Mouse (Mus musculus) erythroblast, embryonic 14.5 days (primary cell): ENCODE results near the gene Nadk. TPM values are rescaled to one million over a fixed set of nuclear protein-coding genes. Genes with fewer than 3 reads are reported as not detected.

Source experiments
- H3K27me3 ChIP-seq: 2 replicates; pipeline ENCODE4 v1.6.1; 2012; ENCODE audit warnings: inconsistent platforms; ENCODE audit not compliant: control insufficient read depth
- H3K36me3 ChIP-seq: 2 replicates; pipeline ENCODE4 v1.6.1; 2012; ENCODE audit warnings: mild to moderate bottlenecking, inconsistent platforms; ENCODE audit not compliant: control insufficient read depth
- H3K4me1 ChIP-seq: 2 replicates; pipeline ENCODE4 v1.6.1; 2012; ENCODE audit warnings: inconsistent platforms; ENCODE audit not compliant: control insufficient read depth
- H3K4me3 ChIP-seq: replicated peaks from 2 replicates; pipeline ENCODE3; 2012; ENCODE audit warnings: moderate library complexity, mild to moderate bottlenecking, inconsistent platforms
- H3K9me3 ChIP-seq: 2 replicates; pipeline ENCODE4 v1.6.1; 2012; ENCODE audit warnings: low read length, inconsistent platforms, mixed read lengths; ENCODE audit not compliant: control insufficient read depth
- GATA1 ChIP-seq: IDR thresholded peaks from 2 replicates; pipeline ENCODE4 v1.6.1; 2012; ENCODE audit warnings: low read length, inconsistent platforms, mixed read lengths
- TAL1 ChIP-seq: IDR thresholded peaks from 3 replicates; pipeline ENCODE4 v1.6.1; 2012; ENCODE audit warnings: low read length, inconsistent platforms, mixed read lengths
- polyA plus RNA-seq: library from polyadenylated mRNA; stranded (reverse); fragments of >175 nt; gene quantifications from 2 replicates; pipeline ENCODE4 v1.2.3, GENCODE M21; 2012

Nadk gene
- polyA plus RNA-seq, 1 experiment, result 1.0 TPM

GRCm38 (mm10) chr4:155577132-155577531 is 15.0 kb downstream of the Nadk start:
- H3K4me1 ChIP-seq, result peaks cover 12% of the 10 kb centered on the region
- no peak for TF ChIP-seq GATA1
- no peak for TF ChIP-seq TAL1

GRCm38 (mm10) chr4:155577741-155578140 is 15.6 kb downstream of the Nadk start:
- peaks cover 16% of the 10 kb centered on the region for H3K4me1 ChIP-seq
- no peak for TF ChIP-seq TAL1
- no peak for TF ChIP-seq GATA1
- peaks cover 48% of the 10 kb centered on the region for H3K36me3 ChIP-seq
- no peak overlapping the region for H3K4me3 ChIP-seq
- no peaks in the 10 kb centered on the region for H3K9me3 ChIP-seq
- no peaks in the 10 kb centered on the region for H3K27me3 ChIP-seq

More at GRCm38 (mm10) chr4:155577132-155577531, 15.0 kb downstream of the Nadk start:
- Histone ChIP-seq H3K27me3 (no peaks in the 10 kb centered on the region), H3K4me3 (no peak overlapping the region), H3K9me3 (no peaks in the 10 kb centered on the region), H3K36me3 (peaks cover 41% of the 10 kb centered on the region)

- Histone ChIP-seq H3K9me3 (no peaks in the 10 kb centered on the region), H3K4me1 (peaks cover 16% of the 10 kb centered on the region), H3K27me3 (no peaks in the 10 kb centered on the region), H3K36me3 (peaks cover 52% of the 10 kb centered on the region), H3K4me3 (no peak overlapping the region)
- TF ChIP-seq GATA1 (no peak), TAL1 (no peak)
Measured at GRCm38 (mm10) chr4:155578336-155579125, 16.4 kb downstream of the Nadk start.

- Histone ChIP-seq H3K9me3 (no peaks in the 10 kb centered on the region), H3K27me3 (no peaks in the 10 kb centered on the region), H3K4me1 (peaks cover 12% of the 10 kb centered on the region), H3K4me3 (no peak overlapping the region), H3K36me3 (peaks cover 71% of the 10 kb centered on the region)
- TF ChIP-seq GATA1 (no peak), TAL1 (no peak)
Measured at GRCm38 (mm10) chr4:155580420-155580819, 18.2 kb downstream of the Nadk start.

GRCm38 (mm10) chr4:155582279-155582905 is 20.2 kb downstream of the Nadk start:
- no peak overlapping the region for H3K4me3 ChIP-seq
- peaks cover 82% of the 10 kb centered on the region for H3K36me3 ChIP-seq
- H3K4me1 ChIP-seq, result peaks cover 12% of the 10 kb centered on the region
- no peaks in the 10 kb centered on the region for H3K27me3 ChIP-seq
- TF ChIP-seq GATA1, result no peak
- no peak for TF ChIP-seq TAL1
- no peaks in the 10 kb centered on the region for H3K9me3 ChIP-seq

GRCm38 (mm10) chr4:155589356-155589755 is 27.2 kb downstream of the Nadk start:
- TF ChIP-seq GATA1 (no peak), TAL1 (no peak)
- no peaks in the 10 kb centered on the region for H3K27me3 ChIP-seq
- H3K36me3 ChIP-seq, result peaks cover 64% of the 10 kb centered on the region
- no peaks in the 10 kb centered on the region for H3K4me1 ChIP-seq
- no peaks in the 10 kb centered on the region for H3K9me3 ChIP-seq
- H3K4me3 ChIP-seq, result no peak overlapping the region

GRCm38 (mm10) chr4:155591012-155591719 is 29.0 kb downstream of the Nadk start:
- Histone ChIP-seq H3K27me3 (no peaks in the 10 kb centered on the region), H3K9me3 (no peaks in the 10 kb centered on the region), H3K36me3 (peaks cover 47% of the 10 kb centered on the region), H3K4me3 (no peak overlapping the region), H3K4me1 (peaks cover 3% of the 10 kb centered on the region)
- TF ChIP-seq TAL1, result no peak
- no peak for TF ChIP-seq GATA1

- no peak for TF ChIP-seq GATA1
- no peak for TF ChIP-seq TAL1
- H3K4me3 ChIP-seq, result no peak overlapping the region
- no peaks in the 10 kb centered on the region for H3K9me3 ChIP-seq
- H3K36me3 ChIP-seq, result peaks cover 21% of the 10 kb centered on the region
- peaks cover 26% of the 10 kb centered on the region for H3K4me1 ChIP-seq
- no peaks in the 10 kb centered on the region for H3K27me3 ChIP-seq
Measured at GRCm38 (mm10) chr4:155593780-155594179, 31.6 kb downstream of the Nadk start.

GRCm38 (mm10) chr4:155595777-155596176 is 33.6 kb downstream of the Nadk start:
- no peak for TF ChIP-seq GATA1
- TF ChIP-seq TAL1, result no peak
- peaks cover 45% of the 10 kb centered on the region for H3K4me1 ChIP-seq
- H3K36me3 ChIP-seq, result 0 out of 2 replicates have a peak, but pooled peaks cover 2% of the 10 kb centered on the region
- H3K27me3 ChIP-seq, result no peaks in the 10 kb centered on the region
- H3K4me3 ChIP-seq, result no peak overlapping the region
- H3K9me3 ChIP-seq, result no peaks in the 10 kb centered on the region
